23 mouse cellular contexts compared by ENCODE assay signal in genomic region chr10:107230081-107230850, GRCm38 (mm10). TPM values are rescaled to one million over a fixed set of nuclear protein-coding genes. Genes with fewer than 3 reads are reported as not detected.
"Had no signal": no experiment of that assay in that cellular context is flagged by ENCODE, and none has a peak within 500 bp of the region (broad histone marks: within the 10 kb centered on the region; RNA-seq: fewer than 3 reads in every experiment).

No protein-coding gene starts in this region.

- DNase-seq: heart, postnatal 10 days; heart, postnatal 14 days; heart, postnatal 36 days; heart, postnatal 4 days; kidney, adult 11 months; kidney, adult 18-20 months; kidney, adult 2 months; kidney, adult 8-10 months; kidney, adult 9 months; kidney, postnatal 10 days; kidney, postnatal 14 days; kidney, postnatal 25 days; kidney, postnatal 36 days; kidney, postnatal 4 days; layer of hippocampus, adult 9-11 months; layer of hippocampus, postnatal 36 days had no signal

- ATAC-seq: hindbrain, embryonic 16.5 days; hindbrain, postnatal 0 days; inflammation-experienced regulatory T-cells, adult 6 months; intestine, embryonic 15.5 days; intestine, embryonic 16.5 days; intestine, postnatal 0 days had no signal

RNA-seq across cellular contexts. Expression of gene Lin7a, which starts 41.2 kb away (rescaled TPM):
- total RNA-seq: hematopoietic stem cell, adult 5-6 weeks had no signal
